Mouse (Mus musculus) right cerebral cortex, adult 18-20 months (tissue): ENCODE results near the gene Wdr25.

Experiments
- DNase-seq: peaks from one replicate; pipeline ENCODE4 v3.0.0; 2022; ENCODE audit warnings: mixed read lengths

Gene Wdr25

GRCm38 (mm10) chr12:108937506-108937905 is 44.1 kb downstream of the Wdr25 start:
- DNase-seq, result no peak

GRCm38 (mm10) chr12:108938844-108939243 is 45.4 kb downstream of the Wdr25 start:
- no peak for DNase-seq

GRCm38 (mm10) chr12:108939317-108939716 is 45.9 kb downstream of the Wdr25 start:
- DNase-seq, result no peak

GRCm38 (mm10) chr12:108940255-108940654 is 46.8 kb downstream of the Wdr25 start:
- no peak for DNase-seq

- no peak for DNase-seq
These were observed 47.9 kb downstream of the Wdr25 start for GRCm38 (mm10) chr12:108941282-108941681.

- peak; percentile 63 for DNase-seq
These were observed 48.9 kb downstream of the Wdr25 start for GRCm38 (mm10) chr12:108942203-108942923.

GRCm38 (mm10) chr12:108953011-108953550 is 59.6 kb downstream of the Wdr25 start:
- peak; percentile 44 for DNase-seq

GRCm38 (mm10) chr12:108953838-108954237 is 60.4 kb downstream of the Wdr25 start:
- DNase-seq, result peak; percentile 23

- no peak for DNase-seq
These were observed 61.0 kb downstream of the Wdr25 start for GRCm38 (mm10) chr12:108954456-108954855.

- no peak for DNase-seq
These were observed 65.1 kb downstream of the Wdr25 start for GRCm38 (mm10) chr12:108958483-108958882.

- no peak for DNase-seq
These were observed 65.7 kb downstream of the Wdr25 start for GRCm38 (mm10) chr12:108958991-108959638.

GRCm38 (mm10) chr12:108959639-108960219 is 66.3 kb downstream of the Wdr25 start:
- DNase-seq, result no peak

- no peak for DNase-seq
These were observed 66.8 kb downstream of the Wdr25 start for GRCm38 (mm10) chr12:108960225-108960624.

- DNase-seq, result no peak
These were observed 74.2 kb downstream of the Wdr25 start for GRCm38 (mm10) chr12:108967631-108968030.

GRCm38 (mm10) chr12:108968031-108968430 is 74.6 kb downstream of the Wdr25 start:
- DNase-seq, result peak; percentile 48

- DNase-seq, result no peak
These were observed 78.0 kb downstream of the Wdr25 start for GRCm38 (mm10) chr12:108971446-108971845.

- no peak for DNase-seq
These were observed 78.8 kb downstream of the Wdr25 start for GRCm38 (mm10) chr12:108972234-108972633.

GRCm38 (mm10) chr12:108979977-108980376 is 86.5 kb downstream of the Wdr25 start:
- DNase-seq, result no peak

- no peak for DNase-seq
These were observed 88.7 kb downstream of the Wdr25 start for GRCm38 (mm10) chr12:108981941-108982683.

GRCm38 (mm10) chr12:108982684-108982960 is 89.2 kb downstream of the Wdr25 start:
- DNase-seq, result no peak

- DNase-seq, result no peak
These were observed 90.1 kb downstream of the Wdr25 start for GRCm38 (mm10) chr12:108983496-108983895.

GRCm38 (mm10) chr12:108984471-108984870 is 91.0 kb downstream of the Wdr25 start:
- no peak for DNase-seq

GRCm38 (mm10) chr12:108985025-108985424 is 91.6 kb downstream of the Wdr25 start:
- no peak for DNase-seq
